Mouse (Mus musculus) spleen, adult 2 months (tissue): ENCODE results near the gene Trim50.

Source experiments
- CTCF ChIP-seq: fragments of 200-500 bp; IDR thresholded peaks from 2 replicates; pipeline ENCODE4 v1.5.1; 2011; ENCODE audit warnings: mild to moderate bottlenecking, inconsistent platforms; ENCODE audit not compliant: insufficient read depth, insufficient read length, insufficient replicate concordance; ENCODE audit errors: extremely low read depth
- POLR2A ChIP-seq: fragments of 200-500 bp; IDR thresholded peaks from 2 replicates; pipeline ENCODE4 v1.6.1; 2011; ENCODE audit warnings: low read depth, low read length, inconsistent platforms

DNA sequence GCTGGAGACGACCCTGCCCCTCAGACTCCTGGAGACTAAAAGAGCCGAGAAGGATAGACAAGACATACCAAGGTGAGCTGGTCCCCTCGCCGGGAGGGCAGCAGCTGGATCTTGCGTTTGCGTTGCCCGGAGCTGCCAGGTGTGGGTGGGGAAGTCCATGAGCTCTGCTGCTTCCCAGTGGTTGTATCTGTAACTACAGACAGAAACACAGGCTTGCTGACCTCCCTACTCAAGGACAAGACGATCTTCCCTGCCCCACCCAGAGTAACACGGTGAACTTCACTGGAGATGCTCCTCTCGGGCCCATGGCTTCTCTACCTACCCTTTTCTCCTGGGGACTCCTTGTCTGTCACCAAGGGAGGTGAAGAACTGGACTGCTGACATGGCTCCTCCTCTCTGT, 30.7 kb downstream of the Trim50 start:
- TF ChIP-seq CTCF (no peak), POLR2A (no peak)
